Mouse (Mus musculus) cortical plate, adult 2 months (tissue): ENCODE data around the gene Cutal.
A peak's percentile ranks its signal among the peaks of the same experiment; 100 is the strongest.

ENCODE experiments used
- CTCF ChIP-seq: fragments of 200-500 bp; IDR thresholded peaks from 2 replicates; pipeline ENCODE4 v1.5.1; 2011; ENCODE audit warnings: mild to moderate bottlenecking, control low read depth, low read length; ENCODE audit not compliant: insufficient read depth; ENCODE audit errors: extremely low read depth
- POLR2A ChIP-seq: fragments of 200-500 bp; IDR thresholded peaks from 2 replicates; pipeline ENCODE4 v1.6.1; 2011; ENCODE audit warnings: mild to moderate bottlenecking, low read length, control low read depth; ENCODE audit not compliant: insufficient read depth; ENCODE audit errors: extremely low read depth

GRCm38 (mm10) chr2:34904849-34905542, 30.8 kb downstream of the Cutal start:
- TF ChIP-seq CTCF: no peak
- TF ChIP-seq POLR2A: peak; percentile 96
